Mouse (Mus musculus) heart, adult 2 months (tissue): Measurements from ENCODE around the gene 2010109A12Rik.

Source experiments
- CTCF ChIP-seq: fragments of 200-600 bp; IDR thresholded peaks from 2 replicates; pipeline ENCODE4 v1.8.1; 2022; ENCODE audit warnings: antibody characterized with exemption, mild to moderate bottlenecking, moderate library complexity
- EP300 ChIP-seq: fragments of 200-500 bp; IDR thresholded peaks from 2 replicates; pipeline ENCODE4 v1.6.1; 2011; ENCODE audit warnings: low read depth, low read length, control low read depth; ENCODE audit not compliant: insufficient read depth

GRCm38 (mm10) chr5:93256820-93257405, 50.6 kb downstream of the 2010109A12Rik start:
- no peak for TF ChIP-seq CTCF
- TF ChIP-seq EP300: no peak
